Mouse (Mus musculus) liver, embryonic 14.5 days (tissue): ENCODE measurements at regions not wholly inside any gene's neighbourhood (a gene's known extent, or its start where the extent isn't known, plus 50 kb on each side); places are given as distances from the start of the nearest gene placed in this dataset.

ENCODE experiments used
- CTCF ChIP-seq: IDR thresholded peaks from 2 replicates; pipeline ENCODE4 v1.5.1; 2016; ENCODE audit warnings: antibody characterized with exemption, low read depth, control low read depth
- EP300 ChIP-seq: IDR thresholded peaks from 2 replicates; pipeline ENCODE4 v1.6.1; 2016; ENCODE audit warnings: antibody characterized with exemption, low read depth

DNA sequence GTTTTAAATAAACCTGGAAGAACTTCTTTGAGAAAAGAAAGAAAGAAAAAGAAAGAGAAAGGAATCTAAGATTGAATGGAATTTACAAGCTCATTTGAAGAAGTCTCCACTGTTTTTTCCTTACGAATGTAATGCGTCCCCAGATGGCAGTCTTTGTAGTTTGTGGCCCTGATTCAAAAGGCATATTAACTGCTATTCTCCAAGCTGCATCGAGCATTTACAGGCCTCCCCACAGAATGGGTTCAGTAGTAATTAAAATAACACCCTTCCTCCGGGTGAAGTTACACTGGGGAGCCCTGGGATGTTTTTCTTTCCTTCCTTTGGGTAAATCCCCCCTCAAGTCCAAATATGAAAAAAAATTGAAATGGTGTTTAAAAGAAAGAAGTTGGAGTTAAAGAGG is 211.2 kb upstream of the Ferd3l start:
- TF ChIP-seq EP300 (no peak), CTCF (no peak)
